Mouse (Mus musculus): ENCODE results near the gene Gm9999. TPM values are rescaled to one million over a fixed set of nuclear protein-coding genes. Genes with fewer than 3 reads are reported as not detected.

Gene Gm9999
- polyA plus RNA-seq, 1 experiment from 2014 or later = not detected

DNA sequence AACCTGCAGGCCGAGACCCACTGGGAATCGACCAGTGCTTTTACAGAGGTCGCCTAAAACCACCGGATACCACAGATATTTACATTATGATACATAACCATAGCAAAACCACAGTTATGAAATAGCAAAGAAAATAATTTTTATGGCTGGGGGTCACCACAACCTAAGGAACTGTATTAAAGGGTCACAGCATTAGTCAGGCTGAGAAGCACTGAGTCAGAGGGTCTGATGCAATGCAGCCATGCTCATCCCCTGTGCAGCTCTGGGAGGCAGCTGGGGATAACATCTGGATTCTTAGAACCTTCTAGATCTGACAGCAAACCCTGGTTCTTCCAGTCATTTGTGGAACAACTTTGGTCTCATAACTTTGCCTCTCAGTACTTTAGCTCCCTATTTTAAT lies 48.0 kb downstream of the Gm9999 start:
- no peaks in the 10 kb centered on the region for H3K36me3 ChIP-seq (ENCODE audit: control insufficient read depth, insufficient read depth)
- 69% methylated on average over 4 of the region's 4 CpGs for WGBS
- H3K9ac ChIP-seq (replicated peaks; ENCODE audit: low read depth, low read length) = no peak overlapping the region
- no peaks in the 10 kb centered on the region for H3K9me3 ChIP-seq (ENCODE audit: control insufficient read depth, low read length)
- no peak overlapping the region for H3K4me2 ChIP-seq (ENCODE audit: low read length)
- ATAC-seq = no peak
- H3K4me1 ChIP-seq (replicated peaks; ENCODE audit: control insufficient read depth, insufficient read depth, low read length) = no peaks in the 10 kb centered on the region; the same call in 1 of the 2 replicates
- no peak overlapping the region for H3K27ac ChIP-seq (ENCODE audit: low read length)
- H3K27me3 ChIP-seq (replicated peaks; ENCODE audit: control insufficient read depth, insufficient read depth, low read length) = no peaks in the 10 kb centered on the region
- no peak overlapping the region for H3K4me3 ChIP-seq (replicated peaks; ENCODE audit: low read length)

DNA sequence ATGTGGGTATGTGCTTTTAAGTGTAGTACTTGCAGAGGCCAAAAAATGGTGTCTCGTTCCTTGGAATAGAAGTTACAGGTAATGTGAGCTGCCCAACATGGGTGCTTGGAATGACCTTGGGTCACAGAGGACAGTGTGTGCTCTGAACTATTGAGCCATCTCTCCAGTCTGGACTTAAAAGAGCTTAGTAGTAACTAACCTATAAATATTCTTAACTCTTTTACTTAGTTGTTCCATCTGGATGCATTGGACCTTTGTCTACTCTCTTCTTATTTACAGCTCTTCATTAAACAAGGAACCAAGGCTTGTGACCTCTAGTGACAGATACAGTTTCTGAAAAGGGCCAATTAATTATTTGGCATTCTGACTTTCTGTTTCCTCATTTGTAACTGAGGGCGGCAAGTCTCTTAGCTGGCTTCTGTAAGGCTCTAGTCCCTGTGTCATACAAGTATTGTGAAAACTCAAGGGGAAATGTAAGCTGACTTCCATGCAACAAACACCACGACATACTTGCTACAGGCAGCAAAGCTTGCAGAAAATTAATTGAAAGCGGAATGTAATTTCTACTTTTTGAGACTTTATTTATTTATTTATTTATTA lies 51.5 kb downstream of the Gm9999 start:
- Histone ChIP-seq H3K4me1 (replicated peaks; ENCODE audit: control insufficient read depth, insufficient read depth, low read length) (no peaks in the 10 kb centered on the region; the same call in 1 of the 2 replicates), H3K27me3 (replicated peaks; ENCODE audit: control insufficient read depth, insufficient read depth, low read length) (no peaks in the 10 kb centered on the region), H3K4me2 (ENCODE audit: low read length) (no peak overlapping the region), H3K27ac (ENCODE audit: low read length) (no peak overlapping the region), H3K9me3 (ENCODE audit: control insufficient read depth, low read length) (no peaks in the 10 kb centered on the region), H3K36me3 (ENCODE audit: control insufficient read depth, insufficient read depth) (no peaks in the 10 kb centered on the region), H3K4me3 (replicated peaks; ENCODE audit: low read length) (no peak overlapping the region), H3K9ac (replicated peaks; ENCODE audit: low read depth, low read length) (no peak overlapping the region)
- WGBS = 91% methylated on average over 4 of the region's 4 CpGs
- no peak for ATAC-seq

DNA sequence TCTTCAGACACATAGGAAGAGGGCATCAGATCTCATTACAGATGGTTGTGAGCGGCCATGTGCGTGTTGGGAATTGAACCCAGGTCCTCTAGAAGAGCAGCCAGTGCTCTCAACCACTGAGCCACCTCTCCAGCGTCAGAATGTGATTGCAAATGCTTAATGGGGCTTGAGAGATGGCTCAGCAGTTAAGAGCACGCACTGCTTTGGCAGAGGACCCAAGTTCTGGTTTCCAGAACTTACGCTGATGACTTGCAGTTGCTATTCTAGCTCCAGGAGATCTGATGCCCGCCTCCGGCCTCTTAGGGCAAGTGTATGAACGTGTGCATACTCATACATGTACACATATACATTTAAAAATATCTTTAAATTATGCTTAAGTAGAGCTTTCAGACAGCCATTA lies 52.0 kb downstream of the Gm9999 start:
- no peak overlapping the region for H3K4me3 ChIP-seq (replicated peaks; ENCODE audit: low read length)
- no peak overlapping the region for H3K4me2 ChIP-seq (ENCODE audit: low read length)
- no peak for ATAC-seq
- no peaks in the 10 kb centered on the region; the same call in 1 of the 2 replicates for H3K4me1 ChIP-seq (replicated peaks; ENCODE audit: control insufficient read depth, insufficient read depth, low read length)
- H3K9ac ChIP-seq (replicated peaks; ENCODE audit: low read depth, low read length) = no peak overlapping the region
- no peaks in the 10 kb centered on the region for H3K36me3 ChIP-seq (ENCODE audit: control insufficient read depth, insufficient read depth)
- H3K27ac ChIP-seq (ENCODE audit: low read length) = no peak overlapping the region
- WGBS = 78% methylated on average over 8 of the region's 8 CpGs
- no peaks in the 10 kb centered on the region for H3K9me3 ChIP-seq (ENCODE audit: control insufficient read depth, low read length)
- no peaks in the 10 kb centered on the region for H3K27me3 ChIP-seq (replicated peaks; ENCODE audit: control insufficient read depth, insufficient read depth, low read length)

Other genes starting within 250 kb of the Gm9999 start
- gene Saa1, start 240.6 kb upstream of the Gm9999 start, polyA plus RNA-seq (2015; fragmentation: Nextera tagmentation; extraction: Ambion mirVana) = not detected in 2 replicates
- not detected in 2 replicates for gene Saa2, start 231.8 kb upstream of the Gm9999 start, polyA plus RNA-seq (2015; fragmentation: Nextera tagmentation; extraction: Ambion mirVana)
- 16.9 and 17.7 TPM in 2 replicates for gene Hps5, start 187.5 kb upstream of the Gm9999 start, polyA plus RNA-seq (2015; fragmentation: Nextera tagmentation; extraction: Ambion mirVana)
- gene Gtf2h1, start 187.5 kb upstream of the Gm9999 start, polyA plus RNA-seq (2015; fragmentation: Nextera tagmentation; extraction: Ambion mirVana) = 52.3 and 56.7 TPM in 2 replicates
- gene Ldha, start 142.1 kb upstream of the Gm9999 start, polyA plus RNA-seq (2015; fragmentation: Nextera tagmentation; extraction: Ambion mirVana) = 782 and 824 TPM in 2 replicates
- gene Ldhc, start 122.4 kb upstream of the Gm9999 start, polyA plus RNA-seq (2015; fragmentation: Nextera tagmentation; extraction: Ambion mirVana) = 0.20 TPM in 1 of 2 replicates, not detected in the other
- 424 and 426 TPM in 2 replicates for gene Tsg101, start 63.6 kb upstream of the Gm9999 start, polyA plus RNA-seq (2015; fragmentation: Nextera tagmentation; extraction: Ambion mirVana)
- gene Uevld, start 25.1 kb upstream of the Gm9999 start, polyA plus RNA-seq (2015; fragmentation: Nextera tagmentation; extraction: Ambion mirVana) = 7.7 and 8.9 TPM in 2 replicates
- gene Spty2d1, start 24.8 kb downstream of the Gm9999 start, polyA plus RNA-seq (2015; fragmentation: Nextera tagmentation; extraction: Ambion mirVana) = 11.2 and 14.3 TPM in 2 replicates
- gene Tmem86a, start 67.0 kb downstream of the Gm9999 start, polyA plus RNA-seq (2015; fragmentation: Nextera tagmentation; extraction: Ambion mirVana) = 27.7 and 27.9 TPM in 2 replicates
- 68.5 and 103 TPM in 2 replicates for gene Ptpn5, start 150.1 kb downstream of the Gm9999 start, polyA plus RNA-seq (2015; fragmentation: Nextera tagmentation; extraction: Ambion mirVana)
- not detected in 2 replicates for gene Mrgpra6, start 221.3 kb downstream of the Gm9999 start, polyA plus RNA-seq (2015; fragmentation: Nextera tagmentation; extraction: Ambion mirVana)

All from forebrain, embryonic 16.5 days (tissue).